Mouse (Mus musculus): ENCODE results near the gene Ece1. TPM values are rescaled to one million over a fixed set of nuclear protein-coding genes. Genes with fewer than 3 reads are reported as not detected.
A peak's percentile ranks its signal among the peaks of the same experiment; 100 is the strongest.

The Ece1 gene
- total and polyA plus RNA-seq, 2 experiments from 2014 or later, result 23.0 to 40.0 TPM

GRCm38 (mm10) chr4:137908915-137909314 is 46.9 kb downstream of the Ece1 start:
- TF ChIP-seq CTCF (IDR thresholded peaks at IDR 0.05; ENCODE audit: low read depth), result no peak
- peaks cover 4% of the 10 kb centered on the region; the same call in 1 of the 2 replicates for H3K4me1 ChIP-seq (ENCODE audit: insufficient read depth, low read length)
- no peaks in the 10 kb centered on the region for H3K9me3 ChIP-seq (ENCODE audit: low read length)
- DNase-seq (ENCODE audit: low spot score), result no peak
- no peaks in the 10 kb centered on the region for H3K36me3 ChIP-seq (ENCODE audit: insufficient read depth, low read length)
- ATAC-seq, result no peak
- H3K4me3 ChIP-seq (ENCODE audit: low read length), result no peak overlapping the region
- WGBS, result 90% methylated on average over 4 of the region's 4 CpGs
- no peak overlapping the region for H3K4me2 ChIP-seq (ENCODE audit: low read depth, low read length)
- H3K27me3 ChIP-seq (ENCODE audit: insufficient read depth, low read length), result no peaks in the 10 kb centered on the region
- no peak overlapping the region for H3K9ac ChIP-seq (replicated peaks; ENCODE audit: low read length)
- H3K27ac ChIP-seq, result no peak overlapping the region

- H3K9ac ChIP-seq (replicated peaks; ENCODE audit: low read length), result no peak overlapping the region
- 61% methylated on average over 4 of the region's 4 CpGs for WGBS
- H3K36me3 ChIP-seq (ENCODE audit: insufficient read depth, low read length), result no peaks in the 10 kb centered on the region
- H3K4me1 ChIP-seq (ENCODE audit: insufficient read depth, low read length), result peaks cover 9% of the 10 kb centered on the region
- ATAC-seq (no peak), DNase-seq (ENCODE audit: low spot score) (no peak)
- H3K4me3 ChIP-seq (ENCODE audit: low read length), result no peak overlapping the region
- H3K4me2 ChIP-seq (ENCODE audit: low read depth, low read length), result no peak overlapping the region
- H3K9me3 ChIP-seq (ENCODE audit: low read length), result no peaks in the 10 kb centered on the region
- no peak for TF ChIP-seq CTCF (IDR thresholded peaks at IDR 0.05; ENCODE audit: low read depth)
- no peaks in the 10 kb centered on the region for H3K27me3 ChIP-seq (ENCODE audit: insufficient read depth, low read length)
- no peak overlapping the region for H3K27ac ChIP-seq
These were observed 47.4 kb downstream of the Ece1 start for GRCm38 (mm10) chr4:137909471-137909870.

DNA sequence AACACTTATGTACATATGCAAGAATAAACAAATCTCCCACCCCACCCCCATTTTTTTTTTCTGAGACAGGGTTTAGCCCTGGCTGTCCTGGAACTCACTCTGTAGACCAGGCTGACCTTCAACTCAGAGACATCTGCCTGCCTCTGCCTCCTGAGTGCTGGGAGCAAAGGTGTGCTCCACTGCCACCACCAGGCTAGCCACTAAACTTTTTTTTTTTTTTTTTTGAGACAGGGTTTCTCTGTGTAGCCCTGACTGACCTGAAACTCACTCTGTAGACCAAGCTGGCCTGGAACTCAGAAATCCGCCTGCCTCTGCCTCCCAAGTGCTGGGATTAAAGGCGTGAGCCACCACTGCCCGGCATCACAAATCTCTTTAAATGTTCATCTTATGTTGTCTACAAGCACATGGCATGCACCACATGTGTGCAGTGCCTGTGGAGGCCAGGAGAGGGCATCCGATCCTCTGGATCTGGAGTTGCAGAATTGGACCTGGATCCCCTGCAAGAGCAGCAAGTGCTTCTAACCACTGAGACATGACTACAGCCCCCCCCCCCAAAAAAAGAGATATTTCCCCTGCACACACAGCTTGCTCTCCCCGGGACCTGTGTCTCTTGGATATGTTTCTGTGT is 48.5 kb downstream of the Ece1 start:
- no peak overlapping the region for H3K4me2 ChIP-seq (ENCODE audit: low read depth, low read length)
- no peaks in the 10 kb centered on the region for H3K36me3 ChIP-seq (ENCODE audit: insufficient read depth, low read length)
- no peak overlapping the region for H3K4me3 ChIP-seq (ENCODE audit: low read length)
- ATAC-seq, result no peak
- no peaks in the 10 kb centered on the region for H3K9me3 ChIP-seq (ENCODE audit: low read length)
- peaks cover 11% of the 10 kb centered on the region for H3K4me1 ChIP-seq (ENCODE audit: insufficient read depth, low read length)
- TF ChIP-seq CTCF (IDR thresholded peaks at IDR 0.05; ENCODE audit: low read depth), result peak; percentile 61
- 94% methylated on average over 5 of the region's 5 CpGs for WGBS
- no peak overlapping the region for H3K9ac ChIP-seq (replicated peaks; ENCODE audit: low read length)
- no peak overlapping the region for H3K27ac ChIP-seq
- DNase-seq (ENCODE audit: low spot score), result peak; percentile 46
- no peaks in the 10 kb centered on the region for H3K27me3 ChIP-seq (ENCODE audit: insufficient read depth, low read length)

DNA sequence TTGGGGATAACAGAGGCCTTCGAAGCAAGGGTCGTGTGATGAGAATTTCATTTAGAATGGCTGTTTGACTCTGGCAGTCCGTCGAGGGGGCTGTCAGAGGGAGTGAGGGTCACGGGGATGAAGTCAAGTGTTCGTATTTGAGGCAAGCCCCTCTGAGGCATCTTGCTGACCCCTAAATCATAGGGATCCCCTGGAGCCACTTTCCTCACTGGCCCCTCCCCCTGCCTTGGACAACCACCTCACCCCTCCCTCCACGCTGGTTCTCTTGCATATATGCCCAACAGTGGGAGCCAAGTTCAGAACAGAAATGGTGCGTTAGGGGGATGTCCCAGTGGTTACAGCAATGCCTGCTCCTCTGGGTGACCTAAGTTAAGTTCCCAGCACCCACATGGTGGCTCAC is 49.6 kb downstream of the Ece1 start:
- no peak for TF ChIP-seq CTCF (IDR thresholded peaks at IDR 0.05; ENCODE audit: low read depth)
- H3K4me1 ChIP-seq (ENCODE audit: insufficient read depth, low read length), result peaks cover 11% of the 10 kb centered on the region
- ATAC-seq, result no peak
- no peaks in the 10 kb centered on the region for H3K27me3 ChIP-seq (ENCODE audit: insufficient read depth, low read length)
- 87% methylated on average over 8 of the region's 8 CpGs for WGBS
- DNase-seq (ENCODE audit: low spot score), result no peak
- H3K4me3 ChIP-seq (ENCODE audit: low read length), result no peak overlapping the region
- H3K4me2 ChIP-seq (ENCODE audit: low read depth, low read length), result no peak overlapping the region
- H3K36me3 ChIP-seq (ENCODE audit: insufficient read depth, low read length), result no peaks in the 10 kb centered on the region
- H3K9me3 ChIP-seq (ENCODE audit: low read length), result no peaks in the 10 kb centered on the region
- H3K27ac ChIP-seq, result no peak overlapping the region
- no peak overlapping the region for H3K9ac ChIP-seq (replicated peaks; ENCODE audit: low read length)

GRCm38 (mm10) chr4:137912768-137913305 is 50.8 kb downstream of the Ece1 start:
- peaks cover 18% of the 10 kb centered on the region for H3K4me1 ChIP-seq (ENCODE audit: insufficient read depth, low read length)
- H3K4me2 ChIP-seq (ENCODE audit: low read depth, low read length), result peak overlapping the region; percentile 73
- no peak overlapping the region for H3K27ac ChIP-seq
- peak overlapping the region; percentile 49 for H3K9ac ChIP-seq (replicated peaks; ENCODE audit: low read length)
- TF ChIP-seq CTCF (IDR thresholded peaks at IDR 0.05; ENCODE audit: low read depth), result no peak
- peak overlapping the region; percentile 47 for H3K4me3 ChIP-seq (ENCODE audit: low read length)
- H3K9me3 ChIP-seq (ENCODE audit: low read length), result no peaks in the 10 kb centered on the region
- H3K36me3 ChIP-seq (ENCODE audit: insufficient read depth, low read length), result no peaks in the 10 kb centered on the region
- DNase-seq (ENCODE audit: low spot score) (peak; percentile 43), ATAC-seq (peak; percentile 19; the same call in 1 of the 2 replicates)
- 41% methylated on average over 13 of the region's 13 CpGs for WGBS
- H3K27me3 ChIP-seq (ENCODE audit: insufficient read depth, low read length), result no peaks in the 10 kb centered on the region

GRCm38 (mm10) chr4:137913321-137914057 is 51.5 kb downstream of the Ece1 start:
- Histone ChIP-seq H3K36me3 (ENCODE audit: insufficient read depth, low read length) (no peaks in the 10 kb centered on the region), H3K4me1 (ENCODE audit: insufficient read depth, low read length) (peaks cover 25% of the 10 kb centered on the region), H3K9ac (replicated peaks; ENCODE audit: low read length) (peak overlapping the region; percentile 49), H3K4me2 (ENCODE audit: low read depth, low read length) (peak overlapping the region; percentile 73), H3K27ac (peak overlapping the region; percentile 29; the same call in 1 of the 2 replicates), H3K27me3 (ENCODE audit: insufficient read depth, low read length) (no peaks in the 10 kb centered on the region), H3K4me3 (ENCODE audit: low read length) (peak overlapping the region; percentile 47), H3K9me3 (ENCODE audit: low read length) (no peaks in the 10 kb centered on the region)
- no peak for TF ChIP-seq CTCF (IDR thresholded peaks at IDR 0.05; ENCODE audit: low read depth)
- DNase-seq (ENCODE audit: low spot score) (peak; percentile 77), ATAC-seq (peak; percentile 79)
- 2% methylated on average over 52 of the region's 54 CpGs for WGBS
